Mouse (Mus musculus) cerebellum, adult (tissue): ENCODE measurements at regions not wholly inside any gene's neighbourhood (a gene's known extent, or its start where the extent isn't known, plus 50 kb on each side); places are given as distances from the start of the nearest gene placed in this dataset.

ENCODE experiments used
- ATAC-seq: cut with Nextera tagmentation; 2 replicates; pipeline ENCODE4 v1.9.2; 2017; ENCODE audit warnings: mild to moderate bottlenecking, moderate library complexity, mixed read lengths; ENCODE audit not compliant: insufficient number of reproducible peaks, low FRiP score, low TSS enrichment

DNA sequence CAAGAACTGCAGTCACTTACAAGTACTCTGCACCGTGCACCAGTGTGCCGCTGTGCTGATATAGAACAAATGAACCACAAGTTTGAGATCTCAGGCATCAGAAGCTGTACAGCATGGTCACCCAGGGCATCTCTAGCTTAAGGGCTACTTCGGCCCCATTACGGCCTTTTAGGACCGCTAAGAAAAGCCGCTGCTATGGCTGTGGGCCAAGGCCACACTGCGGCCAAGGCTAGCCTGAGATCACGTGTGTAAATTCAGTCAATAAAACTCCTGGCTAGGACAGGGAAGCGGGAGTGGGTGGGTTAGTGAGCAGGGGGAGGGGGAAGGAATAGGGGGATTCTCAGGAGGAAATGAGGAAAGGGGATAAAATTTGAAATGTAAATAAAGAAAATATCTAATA, 50.9 kb upstream of the Atp12a start:
- no peak for ATAC-seq

- ATAC-seq: peak; percentile 43; the same call in 1 of the 2 replicates
Observed at GRCm38 (mm10) chr14:56314459-56314858, 50.4 kb upstream of the Atp12a start.
